Mouse (Mus musculus): ENCODE results near the gene Nisch. TPM values are rescaled to one million over a fixed set of nuclear protein-coding genes. Genes with fewer than 3 reads are reported as not detected.
A peak's percentile ranks its signal among the peaks of the same experiment; 100 is the strongest.

Gene Nisch
- polyA plus RNA-seq, 1 experiment from 2014 or later: 291 TPM

- peaks cover 66% of the 10 kb centered on the region for H3K36me3 ChIP-seq (ENCODE audit: control insufficient read depth, insufficient read depth, low read length)
- H3K27ac ChIP-seq (ENCODE audit: low read length): peak overlapping the region; percentile 48
- H3K9ac ChIP-seq (ENCODE audit: low read length): no peak overlapping the region
- no peaks in the 10 kb centered on the region for H3K27me3 ChIP-seq (ENCODE audit: control insufficient read depth, insufficient read depth, low read length)
- no peaks in the 10 kb centered on the region for H3K9me3 ChIP-seq (replicated peaks; ENCODE audit: control insufficient read depth, low read length)
- 65% methylated on average over 6 of the region's 6 CpGs for WGBS
- H3K4me1 ChIP-seq (ENCODE audit: control insufficient read depth, insufficient read depth, low read length): no peaks in the 10 kb centered on the region
- no peak overlapping the region for H3K4me2 ChIP-seq (ENCODE audit: low read depth, low read length)
- H3K4me3 ChIP-seq (replicated peaks; ENCODE audit: low read length): no peak overlapping the region
- peak; percentile 56; the same call in 1 of the 2 replicates for ATAC-seq (ENCODE audit: insufficient read depth, low FRiP score)
These were observed 28.0 kb downstream of the Nisch start for GRCm38 (mm10) chr14:31188771-31189181.

- Histone ChIP-seq H3K4me2 (ENCODE audit: low read depth, low read length) (no peak overlapping the region), H3K9ac (ENCODE audit: low read length) (no peak overlapping the region), H3K27me3 (ENCODE audit: control insufficient read depth, insufficient read depth, low read length) (no peaks in the 10 kb centered on the region), H3K36me3 (ENCODE audit: control insufficient read depth, insufficient read depth, low read length) (peaks cover 71% of the 10 kb centered on the region), H3K4me3 (replicated peaks; ENCODE audit: low read length) (no peak overlapping the region), H3K27ac (ENCODE audit: low read length) (no peak overlapping the region), H3K4me1 (ENCODE audit: control insufficient read depth, insufficient read depth, low read length) (no peaks in the 10 kb centered on the region), H3K9me3 (replicated peaks; ENCODE audit: control insufficient read depth, low read length) (no peaks in the 10 kb centered on the region)
- ATAC-seq (ENCODE audit: insufficient read depth, low FRiP score): no peak
- 81% methylated on average over 4 of the region's 4 CpGs for WGBS
These were observed 30.1 kb downstream of the Nisch start for GRCm38 (mm10) chr14:31186656-31187055.

DNA sequence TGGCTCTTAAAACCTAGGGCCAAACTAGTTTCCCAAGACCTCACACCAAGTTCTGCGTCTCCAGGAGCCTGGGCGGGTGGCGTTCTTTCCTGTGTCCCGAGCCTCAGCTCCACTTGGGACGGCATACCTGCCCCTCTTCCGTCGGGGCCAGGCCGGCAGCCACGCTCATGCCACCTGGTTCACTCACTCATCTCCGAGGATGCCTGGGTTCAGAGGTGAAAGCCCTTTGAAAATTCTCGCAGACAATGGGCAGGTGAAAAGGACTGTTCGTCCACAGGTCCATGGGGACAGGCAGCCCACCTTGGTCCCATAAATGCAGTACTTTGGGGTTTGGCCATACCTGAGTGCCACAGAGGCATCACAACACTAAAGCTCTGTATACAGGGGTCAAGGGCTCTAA, 32.6 kb downstream of the Nisch start:
- Histone ChIP-seq H3K9ac (ENCODE audit: low read length) (no peak overlapping the region), H3K27ac (ENCODE audit: low read length) (no peak overlapping the region; the same call in 1 of the 2 replicates), H3K4me1 (ENCODE audit: control insufficient read depth, insufficient read depth, low read length) (no peaks in the 10 kb centered on the region), H3K27me3 (ENCODE audit: control insufficient read depth, insufficient read depth, low read length) (no peaks in the 10 kb centered on the region), H3K4me3 (replicated peaks; ENCODE audit: low read length) (no peak overlapping the region), H3K36me3 (ENCODE audit: control insufficient read depth, insufficient read depth, low read length) (peaks cover 78% of the 10 kb centered on the region), H3K9me3 (replicated peaks; ENCODE audit: control insufficient read depth, low read length) (no peaks in the 10 kb centered on the region), H3K4me2 (ENCODE audit: low read depth, low read length) (no peak overlapping the region)
- ATAC-seq (ENCODE audit: insufficient read depth, low FRiP score): no peak
- 91% methylated on average over 12 of the region's 12 CpGs for WGBS

GRCm38 (mm10) chr14:31183541-31183940, 33.2 kb downstream of the Nisch start:
- Histone ChIP-seq H3K9me3 (replicated peaks; ENCODE audit: control insufficient read depth, low read length) (no peaks in the 10 kb centered on the region), H3K27ac (ENCODE audit: low read length) (peak overlapping the region; percentile 41), H3K9ac (ENCODE audit: low read length) (no peak overlapping the region), H3K27me3 (ENCODE audit: control insufficient read depth, insufficient read depth, low read length) (no peaks in the 10 kb centered on the region), H3K36me3 (ENCODE audit: control insufficient read depth, insufficient read depth, low read length) (peaks cover 75% of the 10 kb centered on the region), H3K4me3 (replicated peaks; ENCODE audit: low read length) (no peak overlapping the region), H3K4me1 (ENCODE audit: control insufficient read depth, insufficient read depth, low read length) (no peaks in the 10 kb centered on the region), H3K4me2 (ENCODE audit: low read depth, low read length) (no peak overlapping the region)
- WGBS: 75% methylated on average over 5 of the region's 5 CpGs
- ATAC-seq (ENCODE audit: insufficient read depth, low FRiP score): no peak

DNA sequence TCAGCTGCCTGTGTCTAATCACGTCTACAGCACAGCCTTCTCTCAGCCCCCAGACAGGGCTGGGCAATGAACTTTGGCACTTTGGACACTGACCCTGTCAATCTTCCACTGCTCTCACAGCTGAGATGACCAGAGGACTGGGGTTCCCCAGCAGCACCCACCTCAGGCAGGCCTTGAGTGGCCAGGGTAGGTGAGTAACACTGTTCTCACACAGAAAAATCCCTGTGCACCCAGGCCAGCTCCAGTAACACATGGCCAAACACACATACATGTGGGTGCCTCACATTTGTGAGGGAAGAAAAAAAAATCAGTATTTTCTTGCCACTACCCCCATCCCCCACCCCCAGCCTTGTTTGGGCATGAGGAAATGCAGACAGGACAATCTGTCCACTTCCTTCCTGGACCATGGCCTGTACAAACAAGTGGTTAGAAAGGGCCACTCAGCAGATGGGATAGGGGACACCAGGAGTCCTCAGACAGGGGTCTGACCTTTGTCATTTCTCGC, 33.9 kb downstream of the Nisch start:
- Histone ChIP-seq H3K27ac (ENCODE audit: low read length) (peak overlapping the region; percentile 31; the same call in 1 of the 2 replicates), H3K9me3 (replicated peaks; ENCODE audit: control insufficient read depth, low read length) (no peaks in the 10 kb centered on the region), H3K9ac (ENCODE audit: low read length) (no peak overlapping the region), H3K4me1 (ENCODE audit: control insufficient read depth, insufficient read depth, low read length) (no peaks in the 10 kb centered on the region), H3K4me3 (replicated peaks; ENCODE audit: low read length) (no peak overlapping the region), H3K27me3 (ENCODE audit: control insufficient read depth, insufficient read depth, low read length) (no peaks in the 10 kb centered on the region), H3K36me3 (ENCODE audit: control insufficient read depth, insufficient read depth, low read length) (peaks cover 71% of the 10 kb centered on the region), H3K4me2 (ENCODE audit: low read depth, low read length) (no peak overlapping the region)
- no peak for ATAC-seq (ENCODE audit: insufficient read depth, low FRiP score)
- 70% methylated on average over 2 of the region's 2 CpGs for WGBS

- H3K27ac ChIP-seq (ENCODE audit: low read length): no peak overlapping the region
- 84% methylated on average over 4 of the region's 4 CpGs for WGBS
These were observed 35.2 kb downstream of the Nisch start for GRCm38 (mm10) chr14:31181512-31181911.

GRCm38 (mm10) chr14:31179677-31180365, 36.9 kb downstream of the Nisch start:
- H3K4me3 ChIP-seq (replicated peaks; ENCODE audit: low read length): no peak overlapping the region
- H3K27me3 ChIP-seq (ENCODE audit: control insufficient read depth, insufficient read depth, low read length): no peaks in the 10 kb centered on the region
- peaks cover 64% of the 10 kb centered on the region for H3K36me3 ChIP-seq (ENCODE audit: control insufficient read depth, insufficient read depth, low read length)
- H3K9me3 ChIP-seq (replicated peaks; ENCODE audit: control insufficient read depth, low read length): no peaks in the 10 kb centered on the region
- no peak overlapping the region for H3K4me2 ChIP-seq (ENCODE audit: low read depth, low read length)
- ATAC-seq (ENCODE audit: insufficient read depth, low FRiP score): no peak
- WGBS: 90% methylated on average over 12 of the region's 12 CpGs
- no peak overlapping the region for H3K9ac ChIP-seq (ENCODE audit: low read length)
- H3K4me1 ChIP-seq (ENCODE audit: control insufficient read depth, insufficient read depth, low read length): no peaks in the 10 kb centered on the region
- H3K27ac ChIP-seq (ENCODE audit: low read length): no peak overlapping the region

More at GRCm38 (mm10) chr14:31181512-31181911, 35.2 kb downstream of the Nisch start:
- ATAC-seq (ENCODE audit: insufficient read depth, low FRiP score): no peak
- Histone ChIP-seq H3K9ac (ENCODE audit: low read length) (no peak overlapping the region), H3K4me3 (replicated peaks; ENCODE audit: low read length) (no peak overlapping the region), H3K9me3 (replicated peaks; ENCODE audit: control insufficient read depth, low read length) (no peaks in the 10 kb centered on the region), H3K27me3 (ENCODE audit: control insufficient read depth, insufficient read depth, low read length) (no peaks in the 10 kb centered on the region), H3K36me3 (ENCODE audit: control insufficient read depth, insufficient read depth, low read length) (peaks cover 68% of the 10 kb centered on the region), H3K4me2 (ENCODE audit: low read depth, low read length) (no peak overlapping the region), H3K4me1 (ENCODE audit: control insufficient read depth, insufficient read depth, low read length) (no peaks in the 10 kb centered on the region)

DNA sequence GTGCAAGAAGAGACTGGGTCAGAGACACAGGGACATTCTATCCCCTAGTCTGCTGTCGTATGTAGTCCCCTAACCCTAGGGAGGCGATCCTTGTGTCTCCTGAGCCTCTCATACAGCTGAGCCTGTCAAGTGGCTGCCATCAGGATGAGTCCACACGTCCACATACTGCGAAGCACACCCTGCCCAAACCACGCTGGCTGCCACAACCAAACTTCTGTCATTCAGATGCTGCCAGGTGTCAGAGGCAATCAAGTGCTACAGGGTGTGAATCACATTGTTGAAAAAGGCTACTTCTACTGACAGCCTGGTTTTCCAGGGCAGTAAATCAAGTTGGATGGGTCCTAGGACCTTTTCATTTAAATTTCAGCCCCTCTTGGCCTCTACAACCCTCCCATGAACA, 39.0 kb downstream of the Nisch start:
- no peaks in the 10 kb centered on the region for H3K27me3 ChIP-seq (ENCODE audit: control insufficient read depth, insufficient read depth, low read length)
- H3K27ac ChIP-seq (ENCODE audit: low read length): no peak overlapping the region
- no peaks in the 10 kb centered on the region for H3K4me1 ChIP-seq (ENCODE audit: control insufficient read depth, insufficient read depth, low read length)
- peaks cover 54% of the 10 kb centered on the region for H3K36me3 ChIP-seq (ENCODE audit: control insufficient read depth, insufficient read depth, low read length)
- H3K4me2 ChIP-seq (ENCODE audit: low read depth, low read length): no peak overlapping the region
- H3K4me3 ChIP-seq (replicated peaks; ENCODE audit: low read length): no peak overlapping the region
- no peak for ATAC-seq (ENCODE audit: insufficient read depth, low FRiP score)
- H3K9me3 ChIP-seq (replicated peaks; ENCODE audit: control insufficient read depth, low read length): no peaks in the 10 kb centered on the region
- H3K9ac ChIP-seq (ENCODE audit: low read length): no peak overlapping the region
- WGBS: 90% methylated on average over 5 of the region's 5 CpGs

- H3K4me1 ChIP-seq (ENCODE audit: control insufficient read depth, insufficient read depth, low read length): no peaks in the 10 kb centered on the region
- no peaks in the 10 kb centered on the region for H3K9me3 ChIP-seq (replicated peaks; ENCODE audit: control insufficient read depth, low read length)
- H3K27ac ChIP-seq (ENCODE audit: low read length): no peak overlapping the region
- peaks cover 59% of the 10 kb centered on the region for H3K36me3 ChIP-seq (ENCODE audit: control insufficient read depth, insufficient read depth, low read length)
- no peak overlapping the region for H3K9ac ChIP-seq (ENCODE audit: low read length)
- no peak for ATAC-seq (ENCODE audit: insufficient read depth, low FRiP score)
- no peak overlapping the region for H3K4me3 ChIP-seq (replicated peaks; ENCODE audit: low read length)
- WGBS: 85% methylated on average over 16 of the region's 16 CpGs
- no peaks in the 10 kb centered on the region for H3K27me3 ChIP-seq (ENCODE audit: control insufficient read depth, insufficient read depth, low read length)
- H3K4me2 ChIP-seq (ENCODE audit: low read depth, low read length): no peak overlapping the region
These were observed 39.5 kb downstream of the Nisch start for GRCm38 (mm10) chr14:31177287-31177686.
